Mouse (Mus musculus): ENCODE measurements at regions not wholly inside any gene's neighbourhood (a gene's known extent, or its start where the extent isn't known, plus 50 kb on each side); places are given as distances from the start of the nearest gene placed in this dataset.
"Not testable (repeated sequence)": the region's sequence is repeated elsewhere in the genome, so short reads cannot be mapped to it uniquely, and the experiment has no call there.

DNA sequence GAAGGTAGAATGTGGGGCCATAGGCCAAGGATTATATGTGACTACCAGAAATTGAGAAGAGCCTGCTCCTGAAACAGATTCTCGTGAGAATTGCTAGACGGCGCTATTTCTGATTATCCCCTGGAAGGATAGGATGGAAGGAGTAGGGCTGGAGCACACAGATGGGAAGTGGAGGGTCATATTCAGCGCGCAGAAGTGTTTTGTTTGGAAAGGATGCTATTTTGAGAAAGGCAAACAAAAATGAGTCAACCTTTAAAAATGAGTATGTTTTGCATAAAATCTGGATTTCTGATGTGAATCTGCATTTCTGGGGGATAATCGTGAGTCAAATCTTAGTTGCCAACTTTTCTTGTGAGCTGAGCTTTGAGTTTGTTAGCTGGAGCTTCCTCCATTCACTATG is 58.1 kb upstream of the Fshb start:
- Histone ChIP-seq H3K9ac (replicated peaks) (no peak overlapping the region), H3K9me3 (no peaks in the 10 kb centered on the region), H3K27ac (replicated peaks) (no peak overlapping the region), H3K36me3 (no peaks in the 10 kb centered on the region), H3K4me2 (replicated peaks) (no peak overlapping the region), H3K27me3 (no peaks in the 10 kb centered on the region), H3K4me3 (no peak overlapping the region), H3K4me1 (no peaks in the 10 kb centered on the region)
- no peak for ATAC-seq (replicated peaks)
- 91% methylated on average over 6 of the region's 6 CpGs for WGBS

DNA sequence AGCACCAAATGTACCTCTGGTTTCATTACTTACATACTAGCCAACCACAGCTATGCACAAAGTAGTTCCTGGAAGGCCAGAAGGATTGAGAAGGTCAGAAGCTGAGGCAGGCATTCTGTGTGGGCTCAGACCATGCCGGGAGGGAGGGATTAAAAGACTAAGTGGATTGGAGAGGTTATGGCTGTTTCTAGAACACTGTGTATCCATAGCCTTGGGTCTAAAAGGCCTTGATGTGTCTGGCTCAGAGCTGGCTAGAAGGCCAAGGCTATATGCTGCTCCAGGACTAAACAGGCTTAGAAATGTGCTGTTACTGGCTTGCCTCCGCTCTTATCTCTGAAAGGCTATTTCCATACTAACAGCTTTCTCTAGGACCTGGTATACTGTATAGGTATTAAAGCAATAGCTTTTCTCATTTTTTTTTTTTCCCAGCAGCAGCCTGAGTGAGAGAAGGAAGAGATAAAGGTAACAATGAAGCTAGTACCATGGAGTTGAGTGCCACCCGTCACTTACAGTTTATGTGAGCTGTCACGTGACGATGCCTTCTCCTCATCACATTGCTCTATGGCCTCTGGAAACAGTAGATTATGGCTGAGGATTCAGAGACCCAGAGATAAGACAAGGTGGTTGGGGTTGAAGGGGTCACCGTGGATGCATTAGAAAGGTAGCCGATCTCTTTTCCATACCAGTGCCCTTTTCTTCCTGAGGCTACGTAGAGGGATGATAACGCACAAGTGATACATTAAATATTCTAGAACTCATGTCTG is 59.4 kb upstream of the Fshb start:
- ATAC-seq (replicated peaks) = no peak
- Histone ChIP-seq H3K9ac (replicated peaks) (no peak overlapping the region), H3K4me1 (no peaks in the 10 kb centered on the region), H3K27ac (replicated peaks) (no peak overlapping the region), H3K9me3 (no peaks in the 10 kb centered on the region), H3K4me3 (no peak overlapping the region), H3K4me2 (replicated peaks) (no peak overlapping the region), H3K36me3 (no peaks in the 10 kb centered on the region), H3K27me3 (no peaks in the 10 kb centered on the region)
- 96% methylated on average over 9 of the region's 9 CpGs for WGBS

DNA sequence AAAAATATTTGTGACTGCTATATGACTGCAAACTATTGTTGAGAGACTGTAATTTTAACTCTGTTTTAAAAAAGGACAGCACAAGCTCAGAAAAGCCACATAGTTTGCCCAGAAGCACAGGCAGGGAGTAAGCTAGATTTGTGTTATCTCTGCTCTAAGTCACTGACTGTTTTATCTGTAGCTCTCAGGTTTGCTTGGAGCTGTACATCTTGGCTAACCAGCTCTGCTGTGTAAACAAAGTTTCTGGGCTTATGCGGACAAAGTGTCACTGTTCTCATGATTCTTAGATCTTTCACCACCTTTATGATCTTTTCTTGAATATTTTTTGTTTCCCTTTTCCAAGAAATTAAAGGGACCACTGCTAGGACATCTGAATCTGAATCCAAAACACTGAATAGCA is 60.2 kb upstream of the Fshb start:
- H3K4me1 ChIP-seq = no peaks in the 10 kb centered on the region
- no peaks in the 10 kb centered on the region for H3K36me3 ChIP-seq
- WGBS = 78% methylated on average over 1 of the region's 1 CpGs
- no peaks in the 10 kb centered on the region for H3K9me3 ChIP-seq
- ATAC-seq (replicated peaks) = no peak
- H3K4me3 ChIP-seq = no peak overlapping the region
- H3K27ac ChIP-seq (replicated peaks) = no peak overlapping the region
- no peak overlapping the region for H3K9ac ChIP-seq (replicated peaks)
- H3K4me2 ChIP-seq (replicated peaks) = no peak overlapping the region
- H3K27me3 ChIP-seq = no peaks in the 10 kb centered on the region

DNA sequence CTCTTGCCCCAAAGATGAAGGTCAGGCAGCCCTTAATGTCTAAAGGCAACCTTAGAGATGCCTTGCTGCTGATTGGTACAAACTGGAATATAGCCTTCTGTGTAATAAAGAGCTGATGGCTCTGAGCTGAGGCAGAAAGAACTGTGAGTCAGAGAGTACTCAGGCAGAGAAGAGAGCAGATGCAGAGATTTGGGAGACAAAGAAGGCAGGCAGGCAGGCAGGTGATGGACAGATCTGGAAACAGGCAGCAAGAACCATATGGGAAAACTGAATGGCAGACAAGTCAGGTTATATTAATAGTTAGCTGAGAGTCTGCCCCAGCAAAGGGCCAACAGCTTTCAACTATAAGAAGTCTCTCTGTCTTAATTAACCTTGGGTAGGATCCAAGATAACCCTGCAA is 73.7 kb upstream of the Fshb start:
- Histone ChIP-seq H3K4me3 (no peak overlapping the region), H3K4me2 (replicated peaks) (no peak overlapping the region), H3K27ac (replicated peaks) (no peak overlapping the region), H3K27me3 (no peaks in the 10 kb centered on the region), H3K9ac (replicated peaks) (no peak overlapping the region), H3K9me3 (no peaks in the 10 kb centered on the region), H3K4me1 (no peaks in the 10 kb centered on the region), H3K36me3 (no peaks in the 10 kb centered on the region)
- peak; percentile 29; the same call in 1 of the 2 replicates for ATAC-seq (replicated peaks)

DNA sequence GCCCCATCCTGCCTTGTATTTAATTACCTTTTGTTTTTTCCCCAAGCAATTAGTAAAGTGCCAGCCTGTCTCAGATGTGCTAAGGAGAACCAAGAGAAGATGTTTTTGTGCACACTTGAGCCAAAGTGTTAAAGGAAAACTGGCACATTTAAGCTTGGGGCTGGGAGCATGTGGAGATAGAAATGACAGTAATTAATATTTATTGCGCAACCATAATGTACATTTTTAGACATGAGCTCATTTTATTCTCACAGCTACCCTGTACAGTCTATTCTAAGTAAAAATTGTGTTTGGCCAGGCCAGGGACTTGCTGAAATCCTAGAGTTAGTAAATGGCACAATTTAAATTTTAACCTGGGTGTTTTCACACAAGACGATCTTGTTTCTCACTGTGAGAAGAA is 89.9 kb upstream of the Fshb start:
- 0 out of 2 replicates have a peak, but pooled peaks have one; percentile 43 for ATAC-seq (replicated peaks)
- 72% methylated on average over 2 of the region's 2 CpGs for WGBS
- Histone ChIP-seq H3K4me2 (replicated peaks) (no peak overlapping the region), H3K9ac (replicated peaks) (no peak overlapping the region), H3K4me1 (peaks cover 11% of the 10 kb centered on the region; the same call in 1 of the 2 replicates), H3K9me3 (no peaks in the 10 kb centered on the region), H3K36me3 (no peaks in the 10 kb centered on the region), H3K27me3 (no peaks in the 10 kb centered on the region), H3K27ac (replicated peaks) (no peak overlapping the region), H3K4me3 (no peak overlapping the region)

DNA sequence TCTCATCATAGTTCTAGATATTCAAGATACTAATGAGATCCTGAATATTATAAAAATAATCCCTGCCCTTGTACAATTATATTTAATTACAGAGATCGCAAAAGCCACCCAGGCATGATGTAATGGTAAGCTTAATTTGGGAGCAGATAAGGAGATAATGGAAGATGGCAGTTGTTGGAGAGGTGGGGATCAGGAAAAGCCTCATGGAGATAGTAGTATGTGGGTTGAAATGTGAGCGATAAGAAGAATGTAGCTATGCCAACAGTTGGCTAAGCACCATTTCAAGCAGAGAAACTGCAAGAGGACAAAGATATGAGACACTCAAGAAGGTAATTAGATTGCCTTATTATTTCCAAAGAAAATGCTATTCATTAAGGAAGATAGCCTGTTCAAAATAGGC is 90.4 kb upstream of the Fshb start:
- H3K4me2 ChIP-seq (replicated peaks) = no peak overlapping the region
- 81% methylated on average over 2 of the region's 2 CpGs for WGBS

DNA sequence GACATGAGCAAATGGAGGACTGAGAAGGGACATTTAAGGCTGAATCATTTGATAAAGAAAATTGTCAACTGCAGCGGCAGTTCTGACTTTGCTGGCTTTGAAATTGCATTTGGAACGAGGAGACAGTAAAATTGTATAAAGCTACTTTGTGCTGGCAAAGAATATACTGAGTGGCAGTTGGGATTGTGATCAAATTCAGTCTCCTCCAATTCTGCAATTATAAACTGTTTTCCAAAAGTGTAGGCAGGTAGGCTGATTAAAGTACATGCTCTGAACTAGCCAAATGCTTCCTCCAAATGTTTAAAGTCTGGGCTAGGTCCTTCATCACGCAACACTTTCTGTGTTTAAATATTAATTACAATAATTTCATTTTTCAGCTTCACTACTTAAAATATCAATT is 90.9 kb upstream of the Fshb start:
- Histone ChIP-seq H3K27ac (replicated peaks) (no peak overlapping the region; the same call in 1 of the 2 replicates), H3K27me3 (no peaks in the 10 kb centered on the region), H3K4me1 (peaks cover 11% of the 10 kb centered on the region; the same call in 1 of the 2 replicates), H3K36me3 (no peaks in the 10 kb centered on the region), H3K4me2 (replicated peaks) (no peak overlapping the region), H3K9ac (replicated peaks) (no peak overlapping the region), H3K9me3 (no peaks in the 10 kb centered on the region), H3K4me3 (no peak overlapping the region)
- 71% methylated on average over 3 of the region's 3 CpGs for WGBS
- no peak for ATAC-seq (replicated peaks)

More for the DNA sequence above, 90.4 kb upstream of the Fshb start:
- Histone ChIP-seq H3K4me1 (peaks cover 11% of the 10 kb centered on the region; the same call in 1 of the 2 replicates), H3K36me3 (no peaks in the 10 kb centered on the region), H3K27ac (replicated peaks) (no peak overlapping the region; the same call in 1 of the 2 replicates), H3K9ac (replicated peaks) (no peak overlapping the region), H3K9me3 (no peaks in the 10 kb centered on the region), H3K27me3 (no peaks in the 10 kb centered on the region), H3K4me3 (no peak overlapping the region)
- no peak for ATAC-seq (replicated peaks)

DNA sequence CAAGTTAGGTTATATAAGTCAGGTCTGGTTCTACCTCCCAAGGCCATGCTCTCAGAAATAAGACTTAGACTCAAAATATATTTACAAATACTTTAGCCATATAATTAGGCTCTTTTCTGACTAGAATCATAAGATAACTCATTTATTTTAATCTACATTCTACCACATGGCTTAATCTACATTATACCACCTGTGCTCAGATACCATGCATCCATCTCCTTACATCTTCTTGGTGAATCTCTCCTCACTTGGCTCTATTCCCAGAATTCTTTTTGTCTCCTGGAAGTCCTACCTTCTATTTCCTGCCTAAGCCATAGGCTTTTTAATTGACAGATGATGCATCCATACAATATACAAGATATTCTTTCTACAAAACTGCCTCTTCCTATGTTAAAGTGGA is 92.4 kb upstream of the Fshb start:
- Histone ChIP-seq H3K4me2 (replicated peaks) (no peak overlapping the region), H3K9ac (replicated peaks) (no peak overlapping the region), H3K27ac (replicated peaks) (no peak overlapping the region), H3K27me3 (no peaks in the 10 kb centered on the region), H3K4me3 (no peak overlapping the region), H3K9me3 (no peaks in the 10 kb centered on the region), H3K36me3 (no peaks in the 10 kb centered on the region), H3K4me1 (peaks cover 11% of the 10 kb centered on the region; the same call in 1 of the 2 replicates)
- no peak for ATAC-seq (replicated peaks)

DNA sequence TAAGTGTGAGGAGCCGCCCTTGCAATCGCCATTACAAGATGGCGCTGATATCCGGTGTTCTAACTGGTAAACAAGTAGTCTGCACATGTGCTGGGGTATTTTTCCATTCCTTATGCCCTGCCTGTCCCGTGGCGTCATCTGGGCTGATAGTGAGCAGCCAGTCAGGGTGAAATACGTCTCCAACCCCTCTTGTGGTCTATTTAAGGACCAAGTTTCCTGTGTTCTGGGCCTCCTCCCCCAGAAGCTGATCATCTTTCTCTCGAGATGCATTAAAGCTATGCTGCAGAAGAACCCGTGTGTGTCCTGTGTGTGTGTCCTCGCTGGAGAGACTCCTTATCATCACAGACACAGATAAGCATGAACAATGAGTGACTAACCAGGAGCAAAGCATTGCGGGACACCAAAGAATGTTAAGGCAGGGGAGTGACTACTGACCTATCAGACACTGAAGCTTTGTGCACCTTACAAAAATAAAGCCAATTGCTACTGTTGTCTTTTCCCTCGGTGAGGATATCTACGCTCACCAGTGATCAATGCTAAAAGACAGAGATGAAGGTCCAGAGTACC is 99.5 kb upstream of the Fshb start:
- not testable (repeated sequence) for H3K27me3 ChIP-seq; H3K36me3 ChIP-seq; H3K4me2 ChIP-seq (replicated peaks); H3K4me3 ChIP-seq; H3K27ac ChIP-seq (replicated peaks); H3K9me3 ChIP-seq; H3K4me1 ChIP-seq; H3K9ac ChIP-seq (replicated peaks); ATAC-seq (replicated peaks)
- 94% methylated on average over 13 of the region's 13 CpGs for WGBS

DNA sequence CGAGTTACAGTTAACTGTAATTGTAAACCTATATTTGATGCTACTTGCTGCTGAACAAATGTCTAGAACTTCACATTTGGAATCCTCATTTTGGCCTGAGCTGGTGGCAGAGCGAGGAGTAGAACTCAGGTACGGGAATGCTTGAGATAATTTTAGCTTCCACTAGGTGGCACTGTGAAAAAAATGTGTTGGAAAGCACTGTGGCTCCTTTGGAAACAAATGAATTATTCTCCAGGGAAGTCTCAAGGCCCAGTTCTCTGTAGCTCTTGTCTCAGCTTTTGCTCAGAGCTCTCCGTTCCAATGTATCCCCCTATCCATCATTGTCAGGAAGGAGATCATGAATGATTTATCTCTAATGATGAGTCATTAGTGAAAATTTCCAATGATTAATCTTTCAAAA is 114.7 kb upstream of the Kcna4 start:
- H3K4me2 ChIP-seq (replicated peaks) = no peak overlapping the region
- H3K4me3 ChIP-seq = no peak overlapping the region
- no peak for ATAC-seq (replicated peaks)
- 54% methylated on average over 4 of the region's 4 CpGs for WGBS
- no peaks in the 10 kb centered on the region for H3K27me3 ChIP-seq
- H3K36me3 ChIP-seq = no peaks in the 10 kb centered on the region
- H3K4me1 ChIP-seq = no peaks in the 10 kb centered on the region
- H3K9ac ChIP-seq (replicated peaks) = no peak overlapping the region
- H3K9me3 ChIP-seq = no peaks in the 10 kb centered on the region
- no peak overlapping the region for H3K27ac ChIP-seq (replicated peaks)

DNA sequence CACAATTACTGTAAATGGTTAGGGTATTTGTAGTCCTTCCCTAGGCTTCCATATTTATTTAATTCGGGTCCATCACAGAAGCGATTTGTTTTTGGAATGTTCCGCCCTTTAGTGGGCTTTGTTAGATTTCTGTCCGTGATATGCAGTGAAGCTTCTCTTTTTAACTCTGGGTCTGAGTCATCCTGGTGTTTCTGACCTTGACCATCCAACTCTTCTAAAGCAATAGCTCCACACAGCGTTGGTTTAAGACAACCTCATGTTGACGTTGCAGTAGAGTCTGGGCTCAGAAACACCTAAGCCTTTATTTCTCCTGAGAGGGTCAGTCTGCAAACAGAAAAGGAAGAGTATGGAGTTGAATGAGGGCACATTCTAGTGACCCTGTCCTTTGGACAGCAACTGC is 107.4 kb upstream of the Kcna4 start:
- Histone ChIP-seq H3K9ac (replicated peaks) (no peak overlapping the region), H3K4me1 (no peaks in the 10 kb centered on the region), H3K27me3 (no peaks in the 10 kb centered on the region), H3K9me3 (no peaks in the 10 kb centered on the region), H3K36me3 (no peaks in the 10 kb centered on the region), H3K4me3 (no peak overlapping the region), H3K4me2 (replicated peaks) (no peak overlapping the region), H3K27ac (replicated peaks) (no peak overlapping the region)
- ATAC-seq (replicated peaks) = no peak
- WGBS = 93% methylated on average over 6 of the region's 6 CpGs

DNA sequence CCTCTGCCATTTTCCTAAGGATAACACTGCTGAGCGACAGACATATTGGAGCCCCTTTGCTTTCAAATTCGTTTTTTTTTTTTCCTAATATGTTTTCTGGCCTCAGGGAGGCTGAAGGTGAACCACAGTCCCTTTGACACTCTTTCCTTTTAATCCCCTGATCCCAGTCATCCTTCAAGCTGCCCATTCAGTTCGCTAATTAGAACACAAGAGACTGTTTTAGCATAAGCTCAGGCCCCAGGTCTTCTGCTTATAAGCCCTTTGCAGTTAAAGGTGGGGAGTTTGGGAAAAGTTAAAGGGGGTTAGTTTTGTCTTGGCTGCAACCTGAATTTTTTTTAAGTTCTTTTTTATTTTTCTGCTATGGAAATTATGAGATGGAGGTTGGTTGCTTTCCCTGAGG is 105.6 kb upstream of the Kcna4 start:
- H3K9me3 ChIP-seq = no peaks in the 10 kb centered on the region
- no peak overlapping the region for H3K4me3 ChIP-seq
- no peaks in the 10 kb centered on the region for H3K36me3 ChIP-seq
- no peak overlapping the region for H3K4me2 ChIP-seq (replicated peaks)
- H3K9ac ChIP-seq (replicated peaks) = no peak overlapping the region
- WGBS = 19% methylated on average over 3 of the region's 3 CpGs
- H3K27me3 ChIP-seq = no peaks in the 10 kb centered on the region
- no peak for ATAC-seq (replicated peaks)
- H3K4me1 ChIP-seq = no peaks in the 10 kb centered on the region
- H3K27ac ChIP-seq (replicated peaks) = no peak overlapping the region
